10 mouse cellular contexts compared by ENCODE assay signal in the genomic region with DNA sequence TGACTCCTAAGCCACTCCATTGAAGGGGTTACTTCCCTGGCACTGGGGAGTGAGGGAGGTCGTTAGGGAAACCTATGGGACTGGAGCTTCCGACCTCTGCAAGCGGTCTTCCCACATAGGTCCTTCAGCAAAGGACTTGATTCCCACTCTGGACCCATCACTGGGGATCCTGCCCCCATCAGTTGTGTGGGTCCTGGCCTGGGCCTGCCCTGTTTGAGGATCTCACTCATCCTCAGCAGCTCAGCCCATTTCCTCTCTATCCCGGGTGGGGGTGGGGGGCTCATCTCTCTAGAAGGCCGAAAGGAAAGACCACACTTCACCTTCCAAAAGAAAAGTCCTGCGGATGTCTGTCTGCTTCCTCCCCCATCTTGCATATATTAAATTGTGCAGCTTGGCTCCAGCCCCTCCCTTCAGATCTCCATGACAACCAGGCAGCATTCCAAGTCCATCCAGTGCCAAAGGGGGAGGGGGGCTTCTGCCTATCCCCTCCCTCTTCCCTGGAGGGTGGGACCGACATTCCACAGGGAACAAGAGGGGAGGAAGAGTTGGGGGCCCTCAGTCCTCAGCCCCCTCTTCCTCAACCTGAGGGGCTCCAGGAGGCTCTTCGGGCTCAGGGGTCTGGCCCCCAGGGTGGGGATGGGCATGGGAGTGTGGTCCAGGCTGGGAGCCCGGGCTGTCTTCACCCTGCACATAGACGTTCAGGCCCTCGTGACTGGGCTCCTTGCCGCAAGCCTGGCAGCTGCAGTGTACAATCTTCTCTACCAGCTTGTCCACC. TPM values are rescaled to one million over a fixed set of nuclear protein-coding genes. Genes with fewer than 3 reads are reported as not detected.
DNase-seq lines count a peak whose midpoint lies in the region; ATAC-seq and TF ChIP-seq lines count a peak whose summit lies in the region.
"Had no signal": no experiment of that assay in that cellular context is flagged by ENCODE, and none has a peak within 500 bp of the region (broad histone marks: within the 10 kb centered on the region; RNA-seq: fewer than 3 reads in every experiment).

No protein-coding gene starts in this region.

- TF ChIP-seq POLR2A in limb, embryonic 14.5 days (IDR thresholded peaks at IDR 0.05; ENCODE audit: borderline replicate concordance, extremely low read depth, insufficient read depth, insufficient read length): no peak

- H3K27me3 ChIP-seq in embryonic facial prominence, embryonic 14.5 days (replicated peaks; ENCODE audit: control insufficient read depth, insufficient read depth, low read length): no peaks in the 10 kb centered on the region
- H3K27me3 ChIP-seq in limb, embryonic 14.5 days (ENCODE audit: control insufficient read depth, insufficient read depth, low read length): no peaks in the 10 kb centered on the region

- H3K4me1 ChIP-seq in embryonic facial prominence, embryonic 14.5 days (ENCODE audit: control insufficient read depth, insufficient read depth, low read length): peaks cover 12% of the 10 kb centered on the region
- H3K4me1 ChIP-seq in limb, embryonic 14.5 days (ENCODE audit: control insufficient read depth, insufficient read depth, low read length): peaks cover 11% of the 10 kb centered on the region

- H3K4me3 ChIP-seq in layer of hippocampus, adult 2 months: no peak overlapping the region
- no peak overlapping the region for H3K4me3 ChIP-seq in embryonic facial prominence, embryonic 14.5 days (ENCODE audit: low read depth, low read length)
- H3K4me3 ChIP-seq in limb, embryonic 14.5 days (replicated peaks; ENCODE audit: low read length): no peak overlapping the region

- H3K36me3 ChIP-seq in embryonic facial prominence, embryonic 14.5 days (ENCODE audit: control insufficient read depth, insufficient read depth, low read length): peaks cover 25% of the 10 kb centered on the region; the same call in 1 of the 2 replicates
- peaks cover 25% of the 10 kb centered on the region for H3K36me3 ChIP-seq in limb, embryonic 14.5 days (ENCODE audit: control insufficient read depth, insufficient read depth, low read length)

- H3K9me3 ChIP-seq in embryonic facial prominence, embryonic 14.5 days (ENCODE audit: control insufficient read depth, low read length): no peaks in the 10 kb centered on the region
- H3K9me3 ChIP-seq in limb, embryonic 14.5 days (ENCODE audit: control insufficient read depth, low read length): no peaks in the 10 kb centered on the region

- 0 out of 2 replicates have a peak overlapping the region, but pooled peaks have one; percentile 19 for H3K9ac ChIP-seq in embryonic facial prominence, embryonic 14.5 days (ENCODE audit: low read depth, low read length)
- H3K9ac ChIP-seq in limb, embryonic 14.5 days (ENCODE audit: low read depth, low read length, severe bottlenecking): no peak overlapping the region; the same call in 1 of the 2 replicates

- TF ChIP-seq CTCF in layer of hippocampus, adult 2 months (conservative IDR thresholded peaks at IDR 0.05): no peak

- no peak for ATAC-seq in embryonic facial prominence, embryonic 14.5 days (ENCODE audit: low read depth)
- no peak for ATAC-seq in limb, embryonic 14.5 days (ENCODE audit: low FRiP score, low read depth)
- no peak for ATAC-seq in inflammation-experienced regulatory T-cells, adult 6 months
- no peak for ATAC-seq in CD4-positive, CD25-positive, alpha-beta regulatory T cell, adult 4 months

- intact Hi-C loops in gastrocnemius, postnatal 14 days (cut with DNase I; ENCODE audit: low total_unique reads): loop anchor here (10.0 kb wide), 2 partner anchors 102 to 252 kb away; no protein-coding TSS in a partner anchor

- H3K4me2 ChIP-seq in embryonic facial prominence, embryonic 14.5 days (ENCODE audit: low read depth, low read length): peak overlapping the region; percentile 35
- no peak overlapping the region for H3K4me2 ChIP-seq in limb, embryonic 14.5 days (replicated peaks; ENCODE audit: low read depth, low read length, severe bottlenecking)

- no peak for DNase-seq in layer of hippocampus, adult 2 months (ENCODE audit: low spot score in 2 of 2)
- DNase-seq in layer of hippocampus, adult 9-11 months: no peak
- DNase-seq in brain, embryonic 18.5 days (ENCODE audit: low read depth, low spot score): peak; percentile 72
- peak; percentile 77 for DNase-seq in embryonic facial prominence, embryonic 14.5 days (ENCODE audit: low spot score)
- peak; percentile 51 for DNase-seq in limb, embryonic 14.5 days (ENCODE audit: low spot score)
- DNase-seq in gastrocnemius, postnatal 14 days: no peak
- DNase-seq: heart, postnatal 10 days had no signal

- 33% methylated on average over 11 of the region's 12 CpGs for WGBS in embryonic facial prominence, embryonic 14.5 days
- WGBS in limb, embryonic 14.5 days: 45% methylated on average over 12 of the region's 12 CpGs

- H3K27ac ChIP-seq in layer of hippocampus, adult 2 months: peak overlapping the region; percentile 86
- H3K27ac ChIP-seq in embryonic facial prominence, embryonic 14.5 days (replicated peaks; ENCODE audit: low read depth, low read length): peak overlapping the region; percentile 68
- H3K27ac ChIP-seq in limb, embryonic 14.5 days (replicated peaks; ENCODE audit: low read depth, low read length): no peak overlapping the region

RNA-seq across cellular contexts. Expression of a gene that starts 7.6 kb away (rescaled TPM):
- 1 to 10 TPM; 7.3 to 7.6 TPM for total RNA-seq in layer of hippocampus, adult 2 months (2021)
- polyA plus RNA-seq in embryonic facial prominence, embryonic 14.5 days (2014; fragmentation: Nextera tagmentation; extraction: Ambion mirVana): 0.17 TPM in 1 of 2 replicates, not detected in the other
- 1.2 and 2.2 TPM in 2 replicates for polyA plus RNA-seq in limb, embryonic 14.5 days (2012; rRNA removed)
- 0.22 and 0.35 TPM in 2 replicates for polyA plus RNA-seq in limb, embryonic 14.5 days (2014; fragmentation: Nextera tagmentation; extraction: Ambion mirVana)
- polyA plus RNA-seq in inflammation-experienced regulatory T-cells, adult 6 months (2017; shearing (Covaris generic)): not detected
- not detected for polyA plus RNA-seq in CD4-positive, CD25-positive, alpha-beta regulatory T cell, adult 4 months (2017; shearing (Covaris generic))
- not detected for total RNA-seq in gastrocnemius, postnatal 14 days (2021)
- total RNA-seq: heart, postnatal 10 days; megakaryocyte-erythroid progenitor cell, adult 5-6 weeks had no signal

RNA-seq across cellular contexts. Expression of a gene that starts 9.8 kb away (rescaled TPM):
- total RNA-seq in layer of hippocampus, adult 2 months (2021): 10 to 100 TPM; 84.4 to 89.9 TPM
- 124 and 133 TPM in 2 replicates for polyA plus RNA-seq in embryonic facial prominence, embryonic 14.5 days (2014; fragmentation: Nextera tagmentation; extraction: Ambion mirVana)
- 149 and 171 TPM in 2 replicates for polyA plus RNA-seq in limb, embryonic 14.5 days (2012; rRNA removed)
- 157 and 176 TPM in 2 replicates for polyA plus RNA-seq in limb, embryonic 14.5 days (2014; fragmentation: Nextera tagmentation; extraction: Ambion mirVana)
- polyA plus RNA-seq in inflammation-experienced regulatory T-cells, adult 6 months (2017; shearing (Covaris generic)): under 1 TPM in 2 of 3 experiments, not detected in 1; 0.60 to 0.82 TPM
- under 1 TPM; 0.46 to 0.78 TPM for polyA plus RNA-seq in CD4-positive, CD25-positive, alpha-beta regulatory T cell, adult 4 months (2017; shearing (Covaris generic))
- 10 to 100 TPM; 32.2 to 39.6 TPM for total RNA-seq in gastrocnemius, postnatal 14 days (2021)
- total RNA-seq: megakaryocyte-erythroid progenitor cell, adult 5-6 weeks had no signal

RNA-seq across cellular contexts. Expression of a gene that starts 47.9 kb away (rescaled TPM):
- 100 to 1,000 TPM; 184 to 196 TPM for total RNA-seq in layer of hippocampus, adult 2 months (2021)
- 468 and 555 TPM in 2 replicates for polyA plus RNA-seq in embryonic facial prominence, embryonic 14.5 days (2014; fragmentation: Nextera tagmentation; extraction: Ambion mirVana)
- 122 and 178 TPM in 2 replicates for polyA plus RNA-seq in limb, embryonic 14.5 days (2012; rRNA removed)
- polyA plus RNA-seq in limb, embryonic 14.5 days (2014; fragmentation: Nextera tagmentation; extraction: Ambion mirVana): 460 and 510 TPM in 2 replicates
- 100 to 1,000 TPM; 341 to 392 (median 352) TPM for polyA plus RNA-seq in inflammation-experienced regulatory T-cells, adult 6 months (2017; shearing (Covaris generic))
- polyA plus RNA-seq in CD4-positive, CD25-positive, alpha-beta regulatory T cell, adult 4 months (2017; shearing (Covaris generic)): 100 to 1,000 TPM; 277 to 314 TPM
- 100 to 1,000 TPM; 434 to 465 TPM for total RNA-seq in gastrocnemius, postnatal 14 days (2021)

Comparison
In these comparisons a context has a peak if more than half of its experiments do, and no peak if none do; other contexts are left out.
1. DNase-seq: peak in brain, embryonic 18.5 days (single experiment), embryonic facial prominence, embryonic 14.5 days (single experiment) and limb, embryonic 14.5 days (single experiment); none in layer of hippocampus, adult 2 months (0 of 2), layer of hippocampus, adult 9-11 months (single experiment) and gastrocnemius, postnatal 14 days (single experiment).
2. RNA of a gene that starts 9.8 kb away (polyA plus RNA-seq): 149 to 176 TPM in limb, embryonic 14.5 days and 124 to 133 TPM in embryonic facial prominence, embryonic 14.5 days; 0.46 to 0.78 TPM in CD4-positive, CD25-positive, alpha-beta regulatory T cell, adult 4 months and 0.60 to 0.82 TPM in inflammation-experienced regulatory T-cells, adult 6 months; every median in the first group is over 10 times any median in the second.